Mouse (Mus musculus) left cerebral cortex, adult 18-20 months (tissue): ENCODE measurements around the gene Treh. TPM values are rescaled to one million over a fixed set of nuclear protein-coding genes. Genes with fewer than 3 reads are reported as not detected.
A peak's percentile ranks its signal among the peaks of the same experiment; 100 is the strongest.
"Not testable (repeated sequence)": the region's sequence is repeated elsewhere in the genome, so short reads cannot be mapped to it uniquely, and the experiment has no call there.

Experiments used
- DNase-seq, 2 experiments: peaks; one replicate each; pipeline ENCODE4 v3.0.0; 2021 to 2022; ENCODE audit warnings: low spot score in 2 of 2, mixed read lengths in 1 of 2
- long read RNA-seq, 2 experiments: library from polyadenylated mRNA; stranded (forward); transcript quantifications; one replicate each; pipeline ENCODE4 v2.0.0; 2021
- total RNA-seq, 2 experiments: library from RNA; stranded (reverse); gene quantifications; 2 replicates each; pipeline ENCODE4 v1.2.3; 2021

The Treh gene
- total RNA-seq: not detected
- long read RNA-seq, experiment 1: 0 reads
- long read RNA-seq, experiment 2: 0 reads

- DNase-seq: no peak
Measured at GRCm38 (mm10) chr9:44673005-44673404, at the start of gene Treh. Gene Treh (plus strand): TSS chr9:44673233.

- DNase-seq: no peak
Measured at GRCm38 (mm10) chr9:44624390-44624789, 48.6 kb upstream of the Treh start.

- DNase-seq: no peak
Measured at GRCm38 (mm10) chr9:44626268-44626667, 46.8 kb upstream of the Treh start.

- no peak for DNase-seq
Measured at GRCm38 (mm10) chr9:44637551-44638169, 35.4 kb upstream of the Treh start.

DNA sequence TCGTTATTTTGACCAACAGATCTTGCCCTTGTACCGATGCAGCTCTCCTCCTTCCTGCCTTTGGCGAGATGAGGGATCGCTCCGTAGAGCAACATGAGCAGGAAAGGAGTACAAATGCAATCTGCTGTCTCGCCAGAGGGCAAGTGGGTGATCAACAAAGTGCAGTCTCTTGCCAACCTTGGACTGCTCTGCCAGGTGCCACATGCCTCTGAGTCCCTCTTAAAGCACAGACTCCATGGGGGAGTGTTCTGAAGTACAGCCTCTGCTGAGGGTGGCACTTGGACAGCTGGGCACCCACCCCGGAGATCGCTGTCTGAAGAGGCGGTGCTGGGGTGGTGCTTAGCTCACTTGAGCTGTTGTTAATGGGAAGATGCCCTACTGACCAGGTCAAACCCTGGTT is 34.3 kb upstream of the Treh start:
- DNase-seq: not testable (repeated sequence)

GRCm38 (mm10) chr9:44640028-44640427 is 33.0 kb upstream of the Treh start:
- not testable (repeated sequence) for DNase-seq

DNA sequence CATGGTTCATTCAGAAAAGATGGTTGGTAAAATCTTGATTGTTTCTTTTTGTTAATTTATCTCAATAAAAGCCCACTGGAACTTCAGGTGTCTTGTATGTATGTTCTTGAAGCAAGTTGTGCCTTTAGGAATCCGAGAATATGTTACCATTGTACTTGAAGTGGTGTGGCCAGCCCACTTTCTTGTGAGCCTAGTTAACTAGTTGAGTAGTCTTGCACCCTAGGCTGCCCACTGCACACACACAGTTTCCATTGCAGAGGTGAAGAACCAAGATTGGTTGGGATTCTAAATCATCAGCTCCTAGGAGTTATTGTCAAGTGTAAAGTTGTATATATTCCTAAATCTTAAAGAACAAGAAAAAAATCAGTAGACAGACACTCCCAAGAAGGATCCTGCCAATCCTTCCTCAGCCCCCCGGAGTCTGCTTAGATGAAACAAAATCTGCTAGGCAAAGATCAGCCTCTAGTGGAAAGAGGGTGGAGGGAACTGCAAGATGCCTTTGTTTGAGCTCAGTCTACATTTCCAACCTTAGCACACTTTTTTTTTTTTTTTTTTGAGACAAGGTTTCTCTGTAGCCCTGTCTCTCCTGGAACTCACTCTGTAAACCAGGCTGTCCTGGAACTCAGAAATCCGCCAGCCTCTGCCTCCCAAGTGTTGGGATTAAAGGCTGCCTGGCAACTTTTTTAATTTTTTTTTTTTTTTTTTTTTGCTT is 32.2 kb upstream of the Treh start:
- no peak for DNase-seq

DNA sequence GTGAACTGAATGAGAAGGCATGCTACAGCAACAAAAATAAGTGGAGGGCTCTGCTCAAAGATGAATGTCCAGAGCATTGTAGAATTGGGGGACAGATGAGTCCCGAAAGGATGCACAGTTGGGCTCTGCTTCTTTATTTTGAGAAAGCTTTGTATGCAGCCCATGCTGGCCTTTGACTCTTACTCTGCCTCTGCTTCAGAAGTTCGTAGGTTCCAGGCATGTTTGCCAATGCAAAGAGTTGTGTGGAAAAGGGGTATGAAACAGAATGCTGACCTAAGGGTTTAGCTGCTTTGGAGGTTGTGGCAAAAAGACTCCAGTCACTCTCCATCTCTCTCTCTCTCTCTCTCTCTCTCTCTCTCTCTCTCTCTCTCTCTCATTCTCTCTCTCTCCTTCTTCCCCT is 31.4 kb upstream of the Treh start:
- no peak for DNase-seq

- no peak for DNase-seq
Measured at GRCm38 (mm10) chr9:44643103-44643502, 29.9 kb upstream of the Treh start.

DNA sequence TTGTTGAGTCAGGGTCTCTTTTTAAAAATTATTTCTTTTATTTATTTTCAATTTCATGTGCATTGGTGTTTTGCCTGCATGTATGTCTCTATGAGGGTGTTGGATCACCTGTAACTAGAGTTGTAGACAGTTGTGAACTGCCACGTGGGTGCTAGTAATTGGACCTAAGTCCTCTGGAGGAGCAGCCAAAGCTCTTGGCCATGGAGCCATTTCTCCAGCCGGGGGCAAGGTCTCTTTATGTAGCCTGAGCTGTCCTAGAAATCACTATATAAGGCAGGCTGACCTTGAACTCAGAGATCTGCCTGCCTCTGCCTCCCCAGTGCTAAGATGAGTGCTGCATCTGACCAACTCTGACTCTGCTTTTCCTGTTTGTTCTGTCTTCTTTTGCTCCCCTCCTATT is 28.8 kb upstream of the Treh start:
- DNase-seq: no peak

DNA sequence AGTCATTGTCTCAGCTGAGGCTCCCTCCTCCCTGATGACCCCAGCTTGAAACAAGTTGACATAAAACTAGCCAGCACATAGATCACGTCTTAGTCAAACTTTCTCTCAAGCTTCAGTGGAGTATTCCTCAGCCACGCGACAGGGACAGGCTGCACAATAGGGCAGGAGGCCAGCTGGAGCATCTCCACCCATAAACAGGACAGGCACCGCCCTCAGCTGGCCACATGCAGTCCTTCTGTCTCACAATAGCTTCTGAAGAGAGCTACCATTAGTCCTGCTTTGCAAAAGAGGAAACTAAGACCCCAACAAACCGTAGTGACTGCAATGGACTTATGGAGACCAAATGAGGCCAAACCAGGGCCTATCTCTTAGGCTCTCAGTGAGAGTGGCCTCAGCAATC is 27.6 kb upstream of the Treh start:
- DNase-seq: no peak

DNA sequence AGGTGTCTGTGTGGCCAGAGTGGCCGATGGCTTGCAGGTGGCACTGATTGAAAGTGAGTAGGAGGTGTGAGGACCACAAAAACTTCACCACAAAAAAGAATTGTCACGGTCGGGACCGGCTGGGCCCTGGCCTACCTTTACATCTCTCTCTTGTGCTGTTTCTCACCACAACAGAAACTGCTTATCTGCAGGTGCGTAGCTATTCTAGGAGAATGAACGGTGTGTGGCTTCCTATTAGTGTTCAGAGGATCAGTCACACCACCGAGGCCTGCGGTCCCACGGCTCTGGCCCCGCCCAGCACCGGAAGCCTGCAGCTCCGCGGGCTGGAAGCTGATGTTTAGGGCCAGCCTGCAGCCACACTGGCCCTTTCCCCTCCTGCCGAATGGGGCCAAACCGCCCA is 27.1 kb upstream of the Treh start:
- DNase-seq: no peak

DNA sequence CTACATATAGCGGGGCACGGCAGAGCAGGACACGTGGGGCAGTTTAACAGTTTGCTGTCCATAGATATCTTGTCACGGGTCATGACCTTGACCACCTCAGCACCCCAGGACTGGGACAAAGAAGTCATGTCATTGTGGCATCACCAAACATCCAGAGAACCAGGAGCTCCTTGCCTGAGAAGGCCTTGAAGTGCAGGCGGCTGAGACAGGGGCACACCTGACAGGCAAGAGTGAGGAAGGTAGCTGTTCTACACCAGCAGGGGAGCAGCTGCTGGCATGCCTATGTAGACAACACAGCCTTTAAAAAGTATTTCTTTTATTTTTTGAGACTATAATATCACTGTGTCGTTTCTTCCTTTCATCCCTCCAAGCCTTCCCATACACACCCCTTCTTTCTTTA is 26.7 kb upstream of the Treh start:
- no peak for DNase-seq

DNA sequence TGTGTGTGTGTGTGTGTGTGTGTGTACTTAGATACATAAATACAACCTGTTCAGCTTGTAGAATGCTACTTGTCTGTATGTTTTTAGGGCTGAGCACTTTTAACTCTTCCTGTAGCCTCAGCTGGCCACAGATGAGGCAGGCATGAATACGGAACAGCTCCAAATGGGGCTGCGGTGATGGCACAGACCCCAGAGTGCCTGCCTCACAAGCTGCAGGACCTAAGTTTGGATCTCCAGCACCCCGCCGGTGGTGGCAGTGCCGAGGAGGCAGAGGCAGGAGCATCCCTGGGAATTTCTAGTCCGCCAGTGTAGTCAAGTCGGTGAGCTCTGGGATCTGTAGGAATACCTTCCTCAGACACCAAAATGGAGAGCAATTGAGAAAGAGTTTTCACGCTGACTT is 26.0 kb upstream of the Treh start:
- no peak for DNase-seq

DNA sequence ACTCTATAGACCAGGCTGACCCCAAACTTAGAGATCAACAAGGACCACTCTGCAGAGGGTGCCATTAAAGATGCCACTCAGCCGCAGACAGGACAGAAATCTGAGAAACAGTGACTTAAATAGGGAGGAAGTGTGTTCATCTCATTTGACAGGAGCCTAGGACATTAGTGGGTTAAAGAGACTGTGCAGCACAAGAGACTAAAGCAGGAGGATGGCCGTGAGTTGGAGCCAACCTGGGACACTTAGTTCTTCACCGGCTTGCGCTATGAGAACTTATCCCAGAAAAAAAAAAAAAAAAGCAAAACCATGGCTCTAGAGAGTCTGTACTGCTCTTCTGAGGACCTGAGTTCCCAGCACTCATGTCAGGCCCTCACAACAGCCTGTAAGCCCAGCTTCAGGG is 25.4 kb upstream of the Treh start:
- DNase-seq: no peak

- no peak for DNase-seq
Measured at GRCm38 (mm10) chr9:44648881-44649281, 24.2 kb upstream of the Treh start.

DNA sequence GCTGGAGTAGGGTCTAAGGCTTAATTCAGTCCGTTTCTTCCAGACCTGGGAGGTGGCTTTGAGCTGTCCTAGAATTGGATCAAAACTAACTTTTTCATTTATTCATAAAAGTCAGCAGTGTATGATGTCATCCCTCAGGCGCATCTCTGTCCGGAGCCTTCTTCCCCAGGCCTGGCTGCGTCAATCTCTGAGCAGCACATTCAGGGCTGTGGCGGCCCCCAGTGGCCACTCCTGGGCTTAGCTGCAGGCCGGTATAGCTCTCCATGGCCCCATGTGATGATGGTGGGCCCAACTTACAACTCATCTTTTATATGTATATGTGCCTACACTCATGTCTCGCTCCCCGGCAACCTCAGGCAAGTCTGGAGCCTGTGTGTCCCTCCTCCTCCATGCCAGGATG is 21.0 kb upstream of the Treh start:
- peak; percentile 63 to 64 for DNase-seq

GRCm38 (mm10) chr9:44653896-44654295 is 19.1 kb upstream of the Treh start:
- no peak for DNase-seq

GRCm38 (mm10) chr9:44655098-44656066 is 17.7 kb upstream of the Treh start:
- DNase-seq: peak; percentile 56 to 63

DNA sequence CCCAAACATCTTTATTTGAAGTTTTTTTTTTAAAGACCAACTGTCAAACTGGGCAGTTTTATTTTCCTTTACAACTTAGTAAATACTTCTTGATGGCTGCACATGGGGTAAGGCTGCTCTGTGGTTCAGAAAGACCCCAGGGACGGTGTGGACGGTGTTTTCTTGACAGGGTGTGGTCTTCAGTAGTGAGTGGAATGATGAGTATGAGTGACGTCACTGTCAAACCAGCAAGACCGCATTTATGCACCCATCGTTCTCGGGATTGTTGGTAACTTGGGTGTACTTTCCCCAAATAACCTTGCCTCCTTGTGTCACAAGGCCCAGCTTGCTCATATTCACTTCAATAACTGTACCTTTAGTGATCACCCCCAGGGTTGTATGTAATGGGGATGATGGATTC is 9.3 kb upstream of the Treh start:
- DNase-seq: no peak

DNA sequence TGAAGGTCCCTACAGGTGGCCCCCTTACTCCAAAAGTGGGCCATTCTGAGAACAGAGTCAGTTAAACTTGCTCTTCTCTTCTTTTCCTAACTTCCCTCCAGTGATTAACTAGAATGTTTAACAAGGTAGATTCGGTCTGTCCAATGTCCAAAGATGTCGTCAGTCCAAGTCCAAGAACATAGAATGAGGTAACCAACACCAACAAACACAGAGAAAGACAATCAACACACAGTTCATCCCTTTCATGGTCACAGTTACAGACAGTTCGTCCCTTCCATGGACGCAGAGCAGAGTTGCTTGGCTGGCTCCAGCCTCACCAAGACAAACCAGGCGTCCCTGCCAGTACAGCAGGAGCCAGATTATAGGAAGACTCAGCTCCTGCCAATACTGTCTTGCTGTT is 1.6 kb upstream of the Treh start:
- no peak for DNase-seq
